Mouse (Mus musculus) liver, embryonic 14.5 days (tissue): Measurements from ENCODE around the gene Paqr7.

Experiments used
- CTCF ChIP-seq: IDR thresholded peaks from 2 replicates; pipeline ENCODE4 v1.5.1; 2016; ENCODE audit warnings: antibody characterized with exemption, low read depth, control low read depth
- EP300 ChIP-seq: IDR thresholded peaks from 2 replicates; pipeline ENCODE4 v1.6.1; 2016; ENCODE audit warnings: antibody characterized with exemption, low read depth

DNA sequence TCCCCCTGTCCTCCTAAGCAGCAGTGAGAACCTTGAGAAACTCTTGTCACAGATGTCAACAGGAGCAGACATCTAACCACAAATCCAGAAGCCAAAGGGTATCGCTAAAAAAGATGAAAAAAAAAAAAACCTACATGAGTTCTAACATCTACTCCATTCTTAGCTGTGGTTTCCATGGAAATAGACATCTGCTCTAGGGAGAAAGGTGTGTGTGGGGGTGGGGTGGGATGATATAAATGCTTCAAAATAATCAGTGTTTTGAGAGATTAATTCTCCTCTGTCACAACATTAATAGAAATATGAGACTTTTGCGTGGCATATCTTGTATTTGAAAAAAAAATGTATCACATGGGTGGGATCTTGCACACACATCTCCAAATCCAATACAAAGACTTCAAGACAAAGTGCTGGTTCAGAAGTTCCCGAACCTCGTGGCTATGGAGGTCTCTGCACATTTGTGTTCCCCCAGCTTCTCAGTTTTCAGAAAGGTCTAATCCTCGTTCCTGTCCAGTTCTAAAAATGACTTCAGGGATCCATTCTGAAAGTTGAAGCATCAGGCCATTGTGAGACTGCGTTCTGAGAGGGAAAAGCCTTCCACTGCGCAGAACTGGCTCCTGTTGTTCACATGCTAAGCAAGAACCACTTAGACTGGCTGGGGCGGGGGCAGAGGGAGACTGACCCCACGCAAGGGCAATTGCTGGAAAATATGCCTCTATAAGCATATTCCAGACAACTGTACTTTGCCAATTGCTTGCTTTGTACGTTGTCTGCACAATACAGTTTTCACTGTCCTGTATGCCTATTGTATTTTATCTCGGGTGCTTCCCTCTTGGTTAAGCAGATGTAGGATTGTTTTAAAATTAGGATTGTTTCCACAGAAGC is 29.9 kb upstream of the Paqr7 start:
- TF ChIP-seq CTCF = no peak
- no peak for TF ChIP-seq EP300
